Mouse (Mus musculus) ZHBTc4 (cell line): ENCODE data around the gene Smoc2.

Source experiments
- DNase-seq: peaks from one replicate; pipeline ENCODE4 v3.0.0-alpha.2; 2011; ENCODE audit warnings: low read depth, low spot score

The Smoc2 gene

GRCm38 (mm10) chr17:14346891-14347290 lies 67.6 kb downstream of the Smoc2 start:
- DNase-seq: no peak

GRCm38 (mm10) chr17:14349086-14349814 lies 69.9 kb downstream of the Smoc2 start:
- DNase-seq: peak; percentile 14

- no peak for DNase-seq
These were observed 74.1 kb downstream of the Smoc2 start for GRCm38 (mm10) chr17:14353219-14354079.

GRCm38 (mm10) chr17:14361511-14361910 lies 82.2 kb downstream of the Smoc2 start:
- DNase-seq: no peak

GRCm38 (mm10) chr17:14370476-14370875 lies 91.2 kb downstream of the Smoc2 start:
- no peak for DNase-seq

- DNase-seq: no peak
These were observed 92.3 kb downstream of the Smoc2 start for GRCm38 (mm10) chr17:14371606-14372005.

- no peak for DNase-seq
These were observed 93.2 kb downstream of the Smoc2 start for GRCm38 (mm10) chr17:14372324-14373145.

GRCm38 (mm10) chr17:14378692-14379446 lies 99.6 kb downstream of the Smoc2 start:
- no peak for DNase-seq

- no peak for DNase-seq
These were observed 100.2 kb downstream of the Smoc2 start for GRCm38 (mm10) chr17:14379518-14379917.

- no peak for DNase-seq
These were observed 100.7 kb downstream of the Smoc2 start for GRCm38 (mm10) chr17:14379966-14380365.

- DNase-seq: no peak
These were observed 101.2 kb downstream of the Smoc2 start for GRCm38 (mm10) chr17:14380526-14380925.

- DNase-seq: no peak
These were observed 102.2 kb downstream of the Smoc2 start for GRCm38 (mm10) chr17:14381482-14381881.

- peak; percentile 21 for DNase-seq
These were observed 104.7 kb downstream of the Smoc2 start for GRCm38 (mm10) chr17:14383981-14384380.

GRCm38 (mm10) chr17:14384980-14385379 lies 105.7 kb downstream of the Smoc2 start:
- DNase-seq: no peak

- no peak for DNase-seq
These were observed 108.0 kb downstream of the Smoc2 start for GRCm38 (mm10) chr17:14387261-14387660.

GRCm38 (mm10) chr17:14392443-14392842 lies 113.1 kb downstream of the Smoc2 start:
- no peak for DNase-seq

GRCm38 (mm10) chr17:14394861-14395260 lies 115.6 kb downstream of the Smoc2 start:
- DNase-seq: no peak

GRCm38 (mm10) chr17:14397456-14397855 lies 118.2 kb downstream of the Smoc2 start:
- DNase-seq: no peak

- DNase-seq: no peak
These were observed 119.5 kb downstream of the Smoc2 start for GRCm38 (mm10) chr17:14398650-14399424.

GRCm38 (mm10) chr17:14400960-14401359 lies 121.7 kb downstream of the Smoc2 start:
- DNase-seq: no peak
